Mouse (Mus musculus) spleen, adult 2 months (tissue): ENCODE results near the gene Npy5r.

Experiments
- CTCF ChIP-seq: fragments of 200-500 bp; IDR thresholded peaks from 2 replicates; pipeline ENCODE4 v1.5.1; 2011; ENCODE audit warnings: mild to moderate bottlenecking, inconsistent platforms; ENCODE audit not compliant: insufficient read depth, insufficient read length, insufficient replicate concordance; ENCODE audit errors: extremely low read depth
- POLR2A ChIP-seq: fragments of 200-500 bp; IDR thresholded peaks from 2 replicates; pipeline ENCODE4 v1.6.1; 2011; ENCODE audit warnings: low read depth, low read length, inconsistent platforms

GRCm38 (mm10) chr8:66681261-66681660 is 6.7 kb downstream of the Npy5r start:
- TF ChIP-seq POLR2A (no peak), CTCF (no peak)
